Mouse (Mus musculus) left cerebral cortex, postnatal 25 days (tissue): Measurements from ENCODE around the gene Olfr410. TPM values are rescaled to one million over a fixed set of nuclear protein-coding genes. Genes with fewer than 3 reads are reported as not detected.

ENCODE experiments used
- DNase-seq, 2 experiments: peaks; one replicate each; pipeline ENCODE4 v3.0.0; 2022; ENCODE audit warnings: low spot score in 2 of 2, mixed read lengths in 1 of 2
- intact Hi-C: fragments of 180-260 bp; cut with DNase I; formaldehyde crosslinking; loops from one replicate; pipeline ENCODE4 v1.15.1; 2025
- total RNA-seq, 2 experiments: library from RNA; stranded (reverse); gene quantifications; 2 replicates each; pipeline ENCODE4 v1.2.3; 2021

The Olfr410 gene
- not detected for total RNA-seq

- intact Hi-C loops = no loop called here
- DNase-seq = no peak
Measured at GRCm38 (mm10) chr11:74337931-74338330, at the start of gene Olfr410. Gene Olfr410, minus strand, starts transcription at chr11:74338031.

GRCm38 (mm10) chr11:74387203-74387602 is 49.4 kb upstream of the Olfr410 start:
- intact Hi-C loops = no loop called here
- no peak for DNase-seq

GRCm38 (mm10) chr11:74385674-74386073 is 47.8 kb upstream of the Olfr410 start:
- intact Hi-C loops = no loop called here
- no peak for DNase-seq

GRCm38 (mm10) chr11:74379166-74379873 is 41.5 kb upstream of the Olfr410 start:
- no peak for DNase-seq
- intact Hi-C loops = loop anchor here (5.0 kb wide), 1 partner anchor 168 kb away; no protein-coding TSS in a partner anchor

GRCm38 (mm10) chr11:74376847-74377246 is 39.0 kb upstream of the Olfr410 start:
- peak; percentile 76 to 85 for DNase-seq
- intact Hi-C loops = loop anchor here (2.0 to 5.0 kb wide), 2 partner anchors 150 to 170 kb away; no protein-coding TSS in a partner anchor

- DNase-seq = peak; percentile 78 to 87
- intact Hi-C loops = loop anchor here (1.0 to 5.0 kb wide), 2 partner anchors 1233 to 1299 kb away; partner anchors contain the start of gene Haspin
Measured at GRCm38 (mm10) chr11:74371393-74372100, 33.7 kb upstream of the Olfr410 start.

- no peak for DNase-seq
- intact Hi-C loops = no loop called here
Measured at GRCm38 (mm10) chr11:74361769-74362168, 23.9 kb upstream of the Olfr410 start, which contains the start of gene Olfr412. Gene Olfr412, plus strand, starts transcription at chr11:74362069.

- intact Hi-C loops = no loop called here
- DNase-seq = no peak
Measured at GRCm38 (mm10) chr11:74352550-74352949, 14.7 kb upstream of the Olfr410 start, which contains the start of gene Olfr411. Gene Olfr411, minus strand, starts transcription at chr11:74352650.

GRCm38 (mm10) chr11:74328781-74329180 is 9.1 kb downstream of the Olfr410 start:
- intact Hi-C loops = no loop called here
- DNase-seq = no peak

GRCm38 (mm10) chr11:74326044-74326443 is 11.8 kb downstream of the Olfr410 start:
- intact Hi-C loops = no loop called here
- DNase-seq = no peak

GRCm38 (mm10) chr11:74287256-74287655 is 50.6 kb downstream of the Olfr410 start:
- intact Hi-C loops = no loop called here
- no peak for DNase-seq

- DNase-seq = no peak
- intact Hi-C loops = no loop called here
Measured at GRCm38 (mm10) chr11:74283436-74283835, 54.4 kb downstream of the Olfr410 start, which contains the start of gene Olfr59. Gene Olfr59, plus strand, starts transcription at chr11:74283736.

Other genes with a start within 250 kb of the Olfr410 start
- not detected for gene Olfr401, start 224.3 kb downstream of the Olfr410 start, total RNA-seq
- gene Olfr402, start 184.5 kb downstream of the Olfr410 start, total RNA-seq = not detected
- gene Olfr403, start 151.8 kb downstream of the Olfr410 start, total RNA-seq = not detected
- not detected for gene Olfr43, start 126.7 kb downstream of the Olfr410 start, total RNA-seq
- gene Olfr406, start 78.2 kb downstream of the Olfr410 start, total RNA-seq = not detected
- gene Olfr59, start 54.3 kb downstream of the Olfr410 start, total RNA-seq = not detected
- not detected for gene Olfr411, start 14.6 kb upstream of the Olfr410 start, total RNA-seq
- not detected for gene Olfr412, start 24.0 kb upstream of the Olfr410 start, total RNA-seq